Mouse (Mus musculus): ENCODE data around the gene Unc5cl.

GRCm38 (mm10) chr17:48493986-48494385 is 39.3 kb downstream of the Unc5cl start:
- TF ChIP-seq CTCF (IDR thresholded peaks at IDR 0.05) = no peak
- TF ChIP-seq EP300 (IDR thresholded peaks at IDR 0.05) = no peak

Measured in lung, postnatal 0 days (tissue).